ENCODE assay signal across 9 mouse cellular contexts in genomic region chr4:152385644-152386043, GRCm38 (mm10). TPM values are rescaled to one million over a fixed set of nuclear protein-coding genes. Genes with fewer than 3 reads are reported as not detected.
DNase-seq lines count a peak whose midpoint lies in the region; ATAC-seq and TF ChIP-seq lines count a peak whose summit lies in the region.
"Had no signal": no experiment of that assay in that cellular context is flagged by ENCODE, and none has a peak within 500 bp of the region (broad histone marks: within the 10 kb centered on the region; RNA-seq: fewer than 3 reads in every experiment).

No protein-coding gene starts in this region.

- peak; percentile 72 for TF ChIP-seq CTCF in ES-Bruce4 (IDR thresholded peaks at IDR 0.05; ENCODE audit: low read depth, low read length)

- no peak for TF ChIP-seq POLR2A in ES-Bruce4 (IDR thresholded peaks at IDR 0.05; ENCODE audit: insufficient read depth, low read length)

- no peak for TF ChIP-seq EP300 in ES-Bruce4 (IDR thresholded peaks at IDR 0.05; ENCODE audit: insufficient read depth, low read depth, low read length)

- H3K4me2 ChIP-seq in hindbrain, embryonic 12.5 days (replicated peaks): no peak overlapping the region
- H3K4me2 ChIP-seq: liver, embryonic 15.5 days had no signal

- peak; percentile 64 for DNase-seq in layer of hippocampus, adult 11-12 months (ENCODE audit: low spot score)
- DNase-seq in layer of hippocampus, adult 9-10 months (ENCODE audit: low spot score): no peak
- DNase-seq in adrenal gland, postnatal 10 days: peak; percentile 56
- no peak for DNase-seq in gastrocnemius, postnatal 14 days

- WGBS in hindbrain, embryonic 12.5 days: 63% methylated on average over 16 of the region's 16 CpGs

- H3K4me3 ChIP-seq in ES-Bruce4 (ENCODE audit: low read depth, low read length): no peak overlapping the region
- H3K4me3 ChIP-seq in hindbrain, embryonic 12.5 days: no peak overlapping the region
- H3K4me3 ChIP-seq: liver, embryonic 15.5 days had no signal

- no peaks in the 10 kb centered on the region for H3K9me3 ChIP-seq in ES-Bruce4 (replicated peaks; ENCODE audit: control insufficient read depth, insufficient read depth, low read length, poor library complexity, severe bottlenecking)
- H3K9me3 ChIP-seq in hindbrain, embryonic 12.5 days (replicated peaks): no peaks in the 10 kb centered on the region
- H3K9me3 ChIP-seq: liver, embryonic 15.5 days had no signal

- H3K27ac ChIP-seq in ES-Bruce4 (ENCODE audit: insufficient read depth, low read length): no peak overlapping the region
- no peak overlapping the region for H3K27ac ChIP-seq in hindbrain, embryonic 12.5 days
- H3K27ac ChIP-seq: liver, embryonic 15.5 days had no signal

- intact Hi-C loops in gastrocnemius, postnatal 14 days (cut with DNase I; ENCODE audit: low total_unique reads): no loop called here

- H3K9ac ChIP-seq in ES-Bruce4 (ENCODE audit: low read depth, poor library complexity, severe bottlenecking): no peak overlapping the region
- H3K9ac ChIP-seq in hindbrain, embryonic 12.5 days: no peak overlapping the region
- H3K9ac ChIP-seq: liver, embryonic 15.5 days had no signal

- H3K36me3 ChIP-seq in ES-Bruce4 (ENCODE audit: control insufficient read depth, insufficient read depth, low read length, poor library complexity, severe bottlenecking): no peaks in the 10 kb centered on the region
- H3K36me3 ChIP-seq in hindbrain, embryonic 12.5 days: no peaks in the 10 kb centered on the region
- H3K36me3 ChIP-seq: liver, embryonic 15.5 days had no signal

- ATAC-seq in megakaryocyte progenitor cell, adult 5-6 weeks (replicated peaks; ENCODE audit: poor library complexity): peak; percentile 74
- no peak for ATAC-seq in monocyte, adult 5-6 weeks (replicated peaks; ENCODE audit: insufficient number of reproducible peaks, low FRiP score, low TSS enrichment, poor library complexity, severe bottlenecking)
- no peak for ATAC-seq in hindbrain, embryonic 12.5 days (ENCODE audit: low FRiP score)

- no peaks in the 10 kb centered on the region for H3K4me1 ChIP-seq in ES-Bruce4 (ENCODE audit: control insufficient read depth, insufficient read depth, low read length)
- H3K4me1 ChIP-seq in hindbrain, embryonic 12.5 days: 0 out of 2 replicates have a peak, but pooled peaks cover under 1% of the 10 kb centered on the region
- H3K4me1 ChIP-seq: liver, embryonic 15.5 days had no signal

- no peaks in the 10 kb centered on the region for H3K27me3 ChIP-seq in ES-Bruce4 (ENCODE audit: control insufficient read depth, insufficient read depth, low read length, poor library complexity, severe bottlenecking)
- H3K27me3 ChIP-seq in hindbrain, embryonic 12.5 days: 0 out of 2 replicates have a peak, but pooled peaks cover 4% of the 10 kb centered on the region
- H3K27me3 ChIP-seq: liver, embryonic 15.5 days had no signal

RNA-seq across cellular contexts. Expression of gene Chd5, which starts 47.2 kb away (rescaled TPM):
- polyA plus RNA-seq in ES-Bruce4 (2011; ENCODE audit: insufficient read depth, insufficient read length, low read depth, missing spikeins): 5.4 and 5.8 TPM in 2 replicates
- total RNA-seq in adrenal gland, postnatal 10 days (2021): 1 to 10 TPM; 8.8 TPM
- not detected in 2 replicates for total RNA-seq in megakaryocyte progenitor cell, adult 5-6 weeks (2015)
- total RNA-seq in megakaryocyte progenitor cell, adult 5-6 weeks (2017): 0.07 and 0.08 TPM in 2 replicates
- total RNA-seq in gastrocnemius, postnatal 14 days (2021): under 1 TPM; 0.11 to 0.45 TPM
- 0.10 to 0.39 TPM in 2 of 3 replicates, not detected in the other for total RNA-seq in monocyte, adult 5-6 weeks (2017)
- polyA plus RNA-seq in hindbrain, embryonic 12.5 days (2016; fragmentation: Nextera tagmentation; extraction: Ambion mirVana): 4.1 and 4.8 TPM in 2 replicates

Comparison
In these comparisons a context has a peak if more than half of its experiments do, and no peak if none do; other contexts are left out.
1. DNase-seq: peak in layer of hippocampus, adult 11-12 months (single experiment) and adrenal gland, postnatal 10 days (single experiment); none in layer of hippocampus, adult 9-10 months (single experiment) and gastrocnemius, postnatal 14 days (single experiment).